Mouse (Mus musculus) small intestine, adult 2 months (tissue): ENCODE measurements around the gene Specc1l.

Experiments
- CTCF ChIP-seq: fragments of 200-500 bp; IDR thresholded peaks from 2 replicates; pipeline ENCODE4 v1.5.1; 2012; ENCODE audit warnings: low read depth, mild to moderate bottlenecking, control low read depth, inconsistent platforms, low read length, moderate library complexity, mixed read lengths; ENCODE audit not compliant: insufficient replicate concordance, insufficient read length; ENCODE audit errors: extremely low read depth
- POLR2A ChIP-seq: fragments of 200-500 bp; IDR thresholded peaks from 2 replicates; pipeline ENCODE4 v1.6.1; 2012; ENCODE audit warnings: low read depth, mild to moderate bottlenecking, control low read depth, inconsistent platforms, low read length, moderate library complexity

DNA sequence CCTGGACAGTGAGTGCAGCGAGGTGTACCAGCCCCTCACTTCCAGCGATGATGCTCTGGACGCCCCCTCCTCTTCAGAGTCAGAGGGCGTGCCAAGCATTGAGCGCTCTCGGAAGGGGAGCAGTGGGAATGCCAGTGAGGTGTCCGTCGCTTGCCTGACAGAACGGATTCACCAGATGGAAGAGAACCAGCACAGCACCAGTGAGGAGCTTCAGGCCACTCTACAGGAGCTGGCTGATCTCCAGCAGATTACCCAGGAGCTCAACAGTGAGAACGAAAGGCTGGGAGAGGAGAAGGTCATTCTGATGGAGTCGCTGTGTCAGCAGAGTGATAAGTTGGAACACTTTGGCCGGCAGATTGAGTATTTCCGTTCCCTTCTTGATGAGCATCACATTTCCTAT is 33.9 kb downstream of the Specc1l start:
- TF ChIP-seq CTCF (no peak), POLR2A (no peak)
